Mouse (Mus musculus) urinary bladder, adult 18-20 months (tissue): ENCODE data around the gene Tmem63b.

Experiments used
- DNase-seq, 2 experiments: peaks; one replicate each; pipeline ENCODE4 v3.0.0; 2022; ENCODE audit warnings: low spot score in 2 of 2, mixed read lengths in 2 of 2

The Tmem63b gene

GRCm38 (mm10) chr17:45672598-45672997 lies 14.1 kb downstream of the Tmem63b start:
- no peak for DNase-seq

- no peak for DNase-seq
Observed at GRCm38 (mm10) chr17:45671821-45672220, 14.9 kb downstream of the Tmem63b start.

- no peak for DNase-seq
Observed at GRCm38 (mm10) chr17:45667986-45668385, 18.7 kb downstream of the Tmem63b start.

- no peak for DNase-seq
Observed at GRCm38 (mm10) chr17:45667481-45667880, 19.2 kb downstream of the Tmem63b start.

- DNase-seq, result no peak
Observed at GRCm38 (mm10) chr17:45666091-45666490, 20.6 kb downstream of the Tmem63b start.

DNA sequence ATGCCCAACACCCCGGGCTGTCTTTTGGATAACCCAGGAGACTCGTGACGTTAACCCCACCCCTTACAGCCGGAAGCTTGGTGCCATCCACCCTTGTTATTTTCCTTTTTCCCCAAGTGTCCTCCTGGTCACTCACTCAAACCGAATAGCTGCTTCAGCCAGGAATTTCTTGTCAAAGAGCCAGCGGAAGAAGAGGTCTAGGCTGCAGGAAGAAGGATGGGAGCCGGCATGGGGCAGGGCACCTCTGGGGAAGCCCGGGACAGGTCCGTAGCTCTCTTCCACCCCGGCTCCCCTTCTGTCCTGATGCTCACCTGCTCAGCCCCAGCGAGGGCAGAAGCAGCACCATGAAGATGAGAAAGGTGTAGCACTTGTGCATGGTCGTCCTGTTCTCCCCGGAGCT lies 22.1 kb downstream of the Tmem63b start:
- no peak for DNase-seq

- DNase-seq, result peak; percentile 34 to 69
Observed at GRCm38 (mm10) chr17:45663106-45663919, 23.4 kb downstream of the Tmem63b start.

DNA sequence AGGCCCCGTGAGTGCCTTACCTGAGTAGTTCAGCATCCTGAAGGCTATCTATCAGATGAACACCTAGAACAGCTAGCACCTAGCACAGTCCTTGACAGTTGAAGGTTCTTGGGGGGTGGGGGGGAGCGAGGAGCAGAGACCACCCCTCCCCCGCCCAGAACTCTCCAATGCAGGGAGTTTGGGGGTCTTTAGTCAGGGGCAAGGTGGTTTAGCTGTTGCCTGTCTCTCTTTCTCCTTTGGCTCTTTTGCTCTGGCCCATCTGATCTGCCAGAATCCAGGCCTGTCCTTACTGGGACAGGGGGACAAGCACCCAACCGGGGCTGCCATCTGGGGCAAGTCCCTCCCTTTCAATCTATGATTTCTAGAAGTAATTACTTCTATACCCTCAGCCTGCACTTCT lies 27.5 kb downstream of the Tmem63b start, which contains the start of gene Capn11:
Capn11 (minus strand) TSS at position 101 of the 400 bp plus-strand sequence.
- no peak for DNase-seq

DNA sequence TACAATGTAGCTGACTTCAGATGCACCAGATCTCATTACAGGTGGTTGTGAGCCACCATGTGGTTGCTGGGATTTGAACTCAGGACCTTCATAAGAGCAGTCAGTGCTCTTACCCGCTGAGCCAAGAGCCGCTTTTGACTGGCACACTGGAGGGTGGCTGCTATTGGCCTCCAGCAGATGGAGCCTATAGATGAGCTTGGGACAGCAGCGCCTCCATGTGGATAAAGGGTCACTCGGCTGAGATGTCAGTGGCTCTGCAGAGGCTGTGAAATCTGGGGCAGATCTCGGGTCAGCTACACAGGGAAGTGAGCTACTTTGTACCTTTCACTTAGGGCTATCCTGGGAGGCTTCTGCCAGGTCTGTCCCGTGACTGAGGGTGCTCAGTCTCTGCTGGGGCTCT lies 30.9 kb downstream of the Tmem63b start:
- DNase-seq, result no peak

- no peak for DNase-seq
Observed at GRCm38 (mm10) chr17:45653233-45653632, 33.5 kb downstream of the Tmem63b start.

DNA sequence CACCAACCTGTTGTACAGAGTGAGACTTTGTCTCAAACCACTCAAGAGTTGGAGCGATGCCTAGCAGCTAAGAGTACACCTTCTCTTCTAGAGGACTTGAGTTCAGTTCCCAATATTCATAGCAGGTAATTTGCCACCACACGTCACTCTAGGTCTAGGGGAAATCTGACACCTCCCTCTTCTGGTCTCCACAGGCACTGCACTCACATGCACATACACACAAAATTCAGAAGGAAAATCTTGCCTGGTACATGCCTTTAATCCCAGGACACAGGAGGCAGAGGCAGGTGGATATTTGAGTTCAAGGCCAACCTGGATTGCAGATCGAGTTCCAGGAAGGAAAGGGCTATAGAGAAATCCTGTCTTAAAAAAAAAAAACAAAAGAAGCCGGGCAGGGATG lies 42.5 kb downstream of the Tmem63b start:
- DNase-seq, result no peak

- peak; percentile 41 to 63 for DNase-seq
Observed at GRCm38 (mm10) chr17:45642701-45643100, 44.0 kb downstream of the Tmem63b start.

DNA sequence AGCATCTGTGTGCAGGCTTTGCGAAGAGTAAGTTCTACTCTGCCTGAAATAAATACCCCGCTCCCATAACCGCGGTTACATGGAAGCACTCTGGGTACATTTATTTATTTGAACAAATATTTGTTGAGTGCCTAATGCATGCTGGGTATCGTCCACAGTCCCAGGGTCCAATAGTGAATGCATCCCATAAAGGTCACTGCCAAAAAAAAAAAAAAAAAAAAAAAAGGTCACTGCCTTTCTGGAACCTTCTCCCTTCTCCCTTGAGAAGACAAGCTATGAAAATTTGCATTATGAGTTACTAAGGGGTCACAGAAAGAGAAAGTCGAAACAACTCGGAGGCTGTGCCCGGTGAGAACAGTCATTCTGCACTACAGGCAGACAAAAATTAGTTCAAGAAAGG lies 44.7 kb downstream of the Tmem63b start:
- DNase-seq, result no peak

- no peak for DNase-seq
Observed at GRCm38 (mm10) chr17:45638596-45639295, 48.0 kb downstream of the Tmem63b start.

DNA sequence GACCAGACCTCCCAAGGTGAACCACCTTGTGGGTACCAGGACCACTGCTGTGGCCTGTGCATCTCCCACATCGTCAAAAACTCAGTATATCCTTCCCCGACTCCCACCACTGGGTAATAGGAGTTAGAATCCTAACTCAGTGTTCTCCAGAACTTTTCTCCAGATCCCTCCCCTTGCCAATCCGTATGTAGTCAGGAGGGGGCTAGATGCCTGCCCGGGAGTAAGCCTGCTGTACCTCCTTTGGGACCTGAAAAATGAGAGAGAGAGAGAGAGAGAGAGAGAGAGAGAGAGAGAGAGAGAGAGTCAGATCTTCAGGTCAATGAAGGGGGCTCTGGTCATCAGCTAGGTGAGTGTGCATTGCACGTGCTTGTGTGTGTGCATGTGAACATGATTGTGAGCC lies 52.7 kb downstream of the Tmem63b start:
- DNase-seq, result no peak

DNA sequence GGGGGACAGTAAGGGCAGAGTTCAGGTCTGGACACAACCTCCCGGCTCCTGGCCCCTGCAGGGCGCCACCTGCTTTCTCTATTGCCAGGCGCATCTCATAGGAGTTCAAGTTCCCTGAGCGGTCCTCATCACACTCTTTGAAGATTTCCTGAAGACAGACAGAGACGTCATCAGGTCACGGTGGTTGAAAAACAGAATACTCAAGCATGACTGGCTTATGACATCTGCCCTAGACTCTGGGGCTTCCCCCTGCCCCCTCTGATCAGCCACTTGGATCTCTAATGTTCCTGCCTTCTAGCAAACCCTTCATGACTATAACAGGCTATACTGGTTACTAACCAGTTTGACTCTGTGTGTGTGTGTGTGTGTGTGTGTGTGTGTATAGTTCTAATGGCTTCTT lies 54.8 kb downstream of the Tmem63b start:
- DNase-seq, result no peak

DNA sequence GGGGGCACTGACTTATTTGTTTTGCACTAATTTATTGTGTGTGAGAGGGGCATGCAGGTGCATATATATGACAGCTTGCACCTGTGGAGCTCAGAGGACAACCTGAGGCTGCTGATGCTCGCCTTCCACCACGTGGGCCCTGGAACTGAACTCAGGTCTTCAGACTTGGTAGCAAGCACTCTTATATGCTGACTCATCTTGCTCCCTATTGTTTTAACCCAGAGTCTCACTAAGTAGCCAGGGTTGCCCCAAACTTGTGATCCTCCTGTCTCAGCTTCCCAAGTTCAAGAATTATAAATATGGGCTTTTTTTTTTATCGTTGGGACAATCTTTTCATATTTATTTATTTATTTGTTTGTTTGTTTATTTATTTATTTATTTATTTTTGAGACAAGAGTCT lies 55.7 kb downstream of the Tmem63b start:
- no peak for DNase-seq

DNA sequence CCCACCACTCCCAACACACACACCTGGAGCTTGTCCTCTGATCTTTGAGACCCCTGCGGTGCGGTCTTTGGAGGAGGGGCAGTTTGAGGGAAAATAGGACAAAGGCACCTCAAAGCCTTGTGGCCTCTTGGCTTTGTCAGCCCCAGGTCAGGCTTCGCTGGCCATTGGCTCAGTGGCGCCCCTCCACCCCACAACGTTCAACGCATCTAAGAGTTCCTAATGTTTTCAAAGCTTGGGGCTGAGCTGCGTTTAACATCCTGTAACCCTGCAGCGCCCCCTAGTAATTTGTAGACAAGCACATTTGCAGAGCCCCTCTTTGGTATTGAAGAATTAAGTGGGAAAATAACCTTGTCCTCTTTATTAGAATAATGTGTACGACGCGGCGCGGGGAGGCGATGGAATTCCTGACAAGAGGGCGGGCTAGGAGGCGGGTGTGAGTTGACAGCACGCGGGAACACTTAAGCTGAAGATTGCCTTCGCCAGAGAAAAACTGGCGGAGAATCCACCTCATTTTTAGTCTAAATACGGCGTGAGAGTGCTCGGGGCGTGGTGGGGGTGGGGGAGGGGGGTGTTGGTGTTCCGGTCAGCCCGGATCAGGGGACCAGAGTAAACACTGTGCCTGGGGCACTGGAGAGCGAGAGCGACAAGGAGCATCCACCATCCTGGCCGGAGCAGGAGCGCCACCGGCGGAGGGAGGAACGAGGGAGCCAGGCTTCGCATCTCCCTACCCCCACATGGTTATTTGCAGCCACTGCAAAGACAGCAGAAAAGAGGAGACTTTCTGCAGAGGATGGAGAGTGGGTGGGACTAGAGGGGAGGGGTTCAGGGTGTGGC lies 56.6 kb downstream of the Tmem63b start:
- peak in 1 of 2 experiments; percentile 39 for DNase-seq

DNA sequence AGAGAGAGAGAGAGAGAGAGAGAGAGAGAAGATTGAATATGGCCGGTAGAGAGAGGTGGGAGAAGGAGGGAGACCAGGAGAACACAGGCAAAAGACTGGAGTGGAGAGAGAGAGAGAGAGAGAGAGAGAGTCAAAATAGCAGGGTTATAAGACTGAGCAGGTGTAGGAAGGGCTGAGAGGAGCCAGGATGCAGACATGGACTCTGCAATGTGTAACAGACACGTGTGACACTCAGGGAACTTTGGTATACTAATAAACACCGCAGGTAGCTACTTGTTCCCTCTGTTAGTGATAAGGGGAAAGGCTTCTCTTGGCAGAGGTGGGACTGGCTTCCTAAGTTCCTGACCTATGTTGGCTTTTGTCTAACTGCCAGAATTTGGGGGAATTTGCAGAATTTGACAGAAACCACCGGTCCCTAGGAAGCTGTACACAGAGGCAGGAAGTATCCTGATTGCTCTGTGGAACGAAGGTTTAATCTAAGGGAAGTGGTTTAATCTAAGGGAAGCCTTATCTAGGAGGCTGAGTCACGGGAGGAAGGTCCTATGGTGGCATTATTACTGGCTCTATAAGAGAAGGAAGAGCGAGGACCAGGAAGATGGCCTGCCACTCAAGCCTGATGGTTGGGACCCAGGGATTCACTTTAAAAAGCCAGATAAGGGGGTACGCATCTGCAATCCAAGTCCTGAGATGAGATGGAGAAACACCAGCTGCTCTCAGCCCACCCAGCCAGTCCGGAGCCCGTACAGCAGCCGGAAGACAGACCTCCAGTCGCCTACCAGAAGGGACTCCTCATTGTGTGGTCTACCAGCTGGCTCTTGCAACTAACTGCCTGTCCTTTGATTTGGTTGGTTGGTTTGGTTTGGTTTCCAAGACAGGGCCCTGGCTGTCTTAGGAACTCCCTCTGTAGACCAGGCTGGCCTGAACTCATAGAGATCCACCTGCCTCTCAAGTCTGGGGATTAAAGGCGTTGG lies 57.5 kb downstream of the Tmem63b start:
- DNase-seq, result no peak

- DNase-seq, result no peak
Observed at GRCm38 (mm10) chr17:45628160-45628559, 58.5 kb downstream of the Tmem63b start.

DNA sequence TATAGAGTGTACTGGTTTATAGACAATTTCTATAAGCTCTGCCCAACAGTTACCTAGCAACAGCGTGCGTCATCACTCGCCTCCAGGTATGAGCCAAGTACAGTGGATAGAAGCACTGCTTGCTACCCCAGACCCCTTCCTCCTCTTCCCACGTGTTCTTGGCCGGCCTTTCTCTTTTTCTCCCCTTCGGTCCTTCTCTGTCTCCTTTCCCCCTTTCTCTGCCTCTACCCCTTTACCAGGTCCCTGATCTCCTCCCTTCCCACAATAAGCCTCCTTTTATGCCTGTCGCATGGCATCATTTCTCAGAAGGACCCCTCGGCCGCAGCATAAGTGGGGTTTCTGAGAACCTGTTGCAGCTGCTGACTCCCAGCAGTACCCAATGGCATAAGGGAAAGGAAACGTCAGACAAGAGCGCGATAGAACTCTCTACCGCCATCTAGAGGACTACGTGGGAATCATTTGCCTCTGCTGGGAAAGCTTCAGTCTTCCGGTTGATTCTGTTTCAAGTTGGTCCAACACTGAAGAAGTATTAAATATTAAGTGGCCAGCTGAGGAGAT lies 60.0 kb downstream of the Tmem63b start:
- no peak for DNase-seq
